Mouse (Mus musculus) heart, embryonic 13.5 days (tissue): ENCODE measurements at regions not wholly inside any gene's neighbourhood (a gene's known extent, or its start where the extent isn't known, plus 50 kb on each side); places are given as distances from the start of the nearest gene placed in this dataset.

Source experiments
- ATAC-seq: fragments of 200-750 bp; cut with Nextera tagmentation; 2 replicates; pipeline ENCODE4 v1.8.0; 2017; ENCODE audit warnings: moderate TSS enrichment; ENCODE audit not compliant: insufficient number of reproducible peaks, low FRiP score, low TSS enrichment; ENCODE audit errors: extremely low read depth
- H3K27ac ChIP-seq: fragments of 300-500 bp; sonication (generic); replicated peaks from 2 replicates; pipeline ENCODE4 v1.5.1; 2015; ENCODE audit warnings: moderate library complexity, mild to moderate bottlenecking, inconsistent platforms
- H3K27me3 ChIP-seq: fragments of 300-500 bp; sonication (generic); replicated peaks from 2 replicates; pipeline ENCODE4 v1.6.1; 2015; ENCODE audit warnings: mild to moderate bottlenecking, inconsistent platforms
- H3K36me3 ChIP-seq: fragments of 300-500 bp; sonication (generic); 2 replicates; pipeline ENCODE4 v1.6.1; 2015; ENCODE audit warnings: mild to moderate bottlenecking, inconsistent platforms
- H3K4me1 ChIP-seq: fragments of 300-500 bp; sonication (generic); 2 replicates; pipeline ENCODE4 v1.6.1; 2015; ENCODE audit warnings: inconsistent platforms
- H3K4me2 ChIP-seq: fragments of 300-500 bp; sonication (generic); 2 replicates; pipeline ENCODE4 v1.6.1; 2015; ENCODE audit warnings: inconsistent platforms, mild to moderate bottlenecking, moderate library complexity
- H3K4me3 ChIP-seq: fragments of 300-500 bp; sonication (generic); 2 replicates; pipeline ENCODE4 v1.5.1; 2015; ENCODE audit warnings: moderate library complexity, mild to moderate bottlenecking, inconsistent platforms
- H3K9ac ChIP-seq: fragments of 300-500 bp; sonication (generic); 2 replicates; pipeline ENCODE4 v1.6.1; 2015; ENCODE audit warnings: inconsistent platforms, mild to moderate bottlenecking, moderate library complexity
- H3K9me3 ChIP-seq: fragments of 300-500 bp; sonication (generic); 2 replicates; pipeline ENCODE4 v1.6.1; 2016; ENCODE audit warnings: inconsistent platforms
- WGBS: fragments of 180-500 bp; shearing (Covaris S2); methylation state at CpG from one replicate; pipeline ENCODE4 v1.1.7; 2015; ENCODE audit warnings: mixed read lengths; 5-methylcytosine and 5-hydroxymethylcytosine counted together

DNA sequence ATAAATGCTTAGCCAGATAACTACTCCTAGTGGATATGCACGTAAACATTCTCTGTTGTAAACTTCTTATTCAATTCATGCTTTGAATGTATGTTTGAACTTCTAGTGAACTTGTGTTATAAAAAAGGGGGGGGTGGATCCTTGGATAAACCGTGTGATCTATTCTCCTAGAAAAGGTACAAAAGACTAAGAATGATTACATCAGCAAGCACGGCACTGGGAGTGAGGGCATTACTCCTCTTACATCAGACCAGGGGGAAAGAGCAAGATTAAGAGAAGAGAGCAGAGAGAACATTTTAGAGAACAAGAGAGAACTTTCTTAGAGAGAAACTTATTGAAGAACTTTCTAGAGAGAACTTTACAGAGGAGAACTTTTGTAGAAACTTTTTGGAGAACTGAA, 442.6 kb upstream of the Kcnab2 start:
- Histone ChIP-seq H3K9me3 (no peaks in the 10 kb centered on the region), H3K4me3 (no peak overlapping the region), H3K9ac (no peak overlapping the region), H3K27ac (no peak overlapping the region), H3K27me3 (0 out of 2 replicates have a peak, but pooled peaks cover 5% of the 10 kb centered on the region), H3K36me3 (no peaks in the 10 kb centered on the region), H3K4me2 (no peak overlapping the region), H3K4me1 (no peaks in the 10 kb centered on the region)
- WGBS = 64% methylated on average over 3 of the region's 3 CpGs
- no peak for ATAC-seq

DNA sequence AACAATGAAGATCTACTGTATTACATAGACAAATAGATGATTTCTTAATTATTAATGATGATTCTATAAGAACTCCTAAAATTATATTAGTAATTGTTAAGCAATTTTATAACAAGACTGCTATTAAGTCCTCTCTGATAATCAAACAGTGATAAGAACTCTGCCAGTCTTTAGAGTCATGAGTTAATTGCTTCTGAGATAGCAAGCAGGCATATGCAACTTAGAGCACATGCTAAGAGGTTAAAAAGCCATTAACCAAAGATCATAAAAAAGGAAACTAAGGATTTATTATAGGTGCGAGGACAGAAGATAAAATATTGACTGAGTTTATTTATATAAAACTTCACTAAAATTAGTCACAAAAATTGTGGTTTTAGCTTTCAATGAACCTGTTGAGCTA, 442.2 kb upstream of the Kcnab2 start:
- Histone ChIP-seq H3K27me3 (0 out of 2 replicates have a peak, but pooled peaks cover 7% of the 10 kb centered on the region), H3K4me3 (no peak overlapping the region), H3K4me2 (no peak overlapping the region), H3K27ac (no peak overlapping the region), H3K9me3 (no peaks in the 10 kb centered on the region), H3K4me1 (no peaks in the 10 kb centered on the region), H3K36me3 (no peaks in the 10 kb centered on the region), H3K9ac (no peak overlapping the region)
- whole genome bisulfite sequencing = 73% methylated on average over 1 of the region's 1 CpGs
- ATAC-seq = no peak

DNA sequence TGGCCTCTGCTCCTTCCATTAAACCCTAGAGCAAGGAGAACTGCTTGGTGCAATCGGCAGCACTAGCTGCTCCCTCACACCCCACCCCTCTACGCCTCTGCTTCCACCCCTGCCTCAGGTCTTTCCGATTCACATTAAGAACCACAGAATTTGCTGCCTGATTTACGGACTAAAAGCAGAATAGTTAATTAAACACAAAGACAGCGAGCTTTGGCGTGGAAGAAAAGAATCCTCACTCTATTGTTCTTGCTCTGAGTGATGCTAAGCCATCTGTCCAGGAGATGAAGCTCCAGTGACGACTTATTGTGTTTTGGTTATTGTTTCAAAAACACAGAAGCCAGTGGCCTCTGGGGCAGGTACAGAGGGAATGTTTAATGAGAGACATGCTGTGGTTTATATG, 438.9 kb upstream of the Kcnab2 start:
- no peaks in the 10 kb centered on the region for H3K36me3 ChIP-seq
- H3K4me2 ChIP-seq = no peak overlapping the region
- H3K27me3 ChIP-seq = peaks cover 12% of the 10 kb centered on the region; the same call in 1 of the 2 replicates
- 52% methylated on average over 7 of the region's 7 CpGs for WGBS
- H3K27ac ChIP-seq = no peak overlapping the region
- H3K4me1 ChIP-seq = no peaks in the 10 kb centered on the region
- H3K4me3 ChIP-seq = no peak overlapping the region
- H3K9me3 ChIP-seq = no peaks in the 10 kb centered on the region
- ATAC-seq = no peak
- no peak overlapping the region for H3K9ac ChIP-seq

DNA sequence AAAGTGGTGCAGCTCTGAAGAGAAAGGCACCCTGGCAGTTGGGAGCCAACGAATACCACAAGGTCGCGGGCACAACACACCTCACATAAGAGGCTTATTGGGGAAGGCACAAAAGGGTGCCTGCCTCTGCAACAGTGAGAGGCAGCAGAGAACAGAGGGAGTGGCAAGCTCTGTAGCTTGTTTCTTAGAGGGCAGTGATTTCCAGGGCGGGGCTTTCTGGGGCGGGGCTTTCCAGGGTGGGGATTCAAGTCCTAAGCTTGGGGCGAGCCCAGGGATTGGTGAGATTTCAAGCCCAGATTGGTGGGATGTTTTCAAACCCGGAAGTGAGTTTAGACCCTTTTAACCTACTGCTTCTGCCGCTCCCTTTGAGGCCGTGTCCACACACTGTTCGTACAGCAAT, 435.8 kb upstream of the Kcnab2 start:
- Histone ChIP-seq H3K9me3 (no peaks in the 10 kb centered on the region), H3K36me3 (no peaks in the 10 kb centered on the region), H3K27me3 (peaks cover 22% of the 10 kb centered on the region; the same call in 1 of the 2 replicates), H3K27ac (no peak overlapping the region), H3K4me3 (no peak overlapping the region), H3K9ac (no peak overlapping the region), H3K4me1 (no peaks in the 10 kb centered on the region; the same call in 1 of the 2 replicates), H3K4me2 (no peak overlapping the region)
- 30% methylated on average over 10 of the region's 10 CpGs for WGBS
- no peak; the same call in 1 of the 2 replicates for ATAC-seq

DNA sequence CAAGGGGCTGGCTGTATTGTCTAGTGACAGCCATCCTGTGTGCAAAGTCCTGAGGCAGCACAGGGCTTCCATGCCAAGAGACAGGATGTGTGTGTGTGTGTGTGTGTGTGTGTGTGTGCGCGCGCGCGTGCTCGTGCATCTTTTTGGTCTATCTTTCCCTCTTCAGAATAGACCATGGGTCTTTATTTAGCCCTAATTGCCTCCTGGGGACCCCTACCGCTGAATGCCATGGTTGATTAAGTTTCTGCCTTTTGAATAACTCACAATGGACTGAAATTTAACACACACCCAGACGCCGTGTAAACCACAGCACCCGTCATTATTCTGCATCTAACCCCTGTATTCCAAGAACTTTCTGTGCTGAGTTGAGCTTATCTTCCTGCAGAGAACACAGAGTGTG, 435.2 kb upstream of the Kcnab2 start:
- Histone ChIP-seq H3K9ac (no peak overlapping the region), H3K4me1 (peaks cover 3% of the 10 kb centered on the region), H3K27me3 (peaks cover 22% of the 10 kb centered on the region; the same call in 1 of the 2 replicates), H3K9me3 (no peaks in the 10 kb centered on the region), H3K4me2 (no peak overlapping the region), H3K27ac (no peak overlapping the region), H3K4me3 (no peak overlapping the region), H3K36me3 (no peaks in the 10 kb centered on the region)
- 85% methylated on average over 10 of the region's 10 CpGs for WGBS
- ATAC-seq = no peak

DNA sequence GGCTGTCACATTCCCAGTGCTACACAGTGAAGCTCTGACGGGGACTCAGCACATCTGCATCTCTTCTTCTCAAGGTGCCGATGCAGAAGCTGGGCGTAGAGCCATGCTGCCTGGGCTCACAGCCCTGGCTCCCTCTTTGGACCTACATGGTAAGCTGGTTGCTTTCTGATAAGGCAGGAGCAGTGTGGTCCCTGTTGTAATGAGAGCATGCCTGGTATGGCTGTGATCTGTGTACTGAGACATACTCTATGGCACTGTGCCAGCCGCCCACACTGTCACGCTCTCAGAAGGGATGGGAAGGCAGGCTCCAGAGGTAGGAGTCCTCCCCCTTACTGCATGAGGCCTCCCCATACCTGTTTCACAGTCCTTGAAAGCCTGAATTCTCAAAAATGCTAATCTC, 430.6 kb upstream of the Kcnab2 start:
- no peaks in the 10 kb centered on the region for H3K9me3 ChIP-seq
- no peaks in the 10 kb centered on the region for H3K36me3 ChIP-seq
- H3K4me1 ChIP-seq = peaks cover 9% of the 10 kb centered on the region
- H3K27ac ChIP-seq = no peak overlapping the region
- WGBS = 36% methylated on average over 5 of the region's 5 CpGs
- no peak overlapping the region for H3K4me2 ChIP-seq
- peak; percentile 40; the same call in 1 of the 2 replicates for ATAC-seq
- no peak overlapping the region for H3K9ac ChIP-seq
- H3K27me3 ChIP-seq = peaks cover 22% of the 10 kb centered on the region
- H3K4me3 ChIP-seq = no peak overlapping the region

DNA sequence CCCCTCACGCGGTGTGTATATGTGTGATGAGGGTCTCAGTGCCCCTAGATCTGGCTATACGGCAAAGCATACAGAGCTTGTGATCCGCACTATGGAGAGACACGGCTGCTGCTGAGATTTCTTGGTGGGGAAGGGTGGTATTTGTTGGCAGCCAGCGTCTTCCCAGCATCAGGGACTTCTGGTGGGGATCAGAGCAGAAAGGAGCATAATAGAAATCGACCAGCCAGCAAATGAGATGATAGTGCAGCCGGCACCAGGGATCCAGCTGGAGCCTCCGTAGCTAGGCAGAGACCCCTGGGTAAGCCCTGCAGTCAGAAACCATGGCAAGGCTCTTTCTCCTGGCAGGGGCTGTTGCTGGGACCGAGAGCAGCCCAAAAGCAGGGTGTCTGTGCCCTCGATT, 425.2 kb upstream of the Kcnab2 start:
- Histone ChIP-seq H3K36me3 (no peaks in the 10 kb centered on the region), H3K4me2 (no peak overlapping the region), H3K4me1 (peaks cover 6% of the 10 kb centered on the region), H3K9me3 (no peaks in the 10 kb centered on the region), H3K4me3 (no peak overlapping the region), H3K27me3 (peaks cover 57% of the 10 kb centered on the region), H3K27ac (no peak overlapping the region), H3K9ac (no peak overlapping the region)
- WGBS = 78% methylated on average over 11 of the region's 11 CpGs
- no peak for ATAC-seq

DNA sequence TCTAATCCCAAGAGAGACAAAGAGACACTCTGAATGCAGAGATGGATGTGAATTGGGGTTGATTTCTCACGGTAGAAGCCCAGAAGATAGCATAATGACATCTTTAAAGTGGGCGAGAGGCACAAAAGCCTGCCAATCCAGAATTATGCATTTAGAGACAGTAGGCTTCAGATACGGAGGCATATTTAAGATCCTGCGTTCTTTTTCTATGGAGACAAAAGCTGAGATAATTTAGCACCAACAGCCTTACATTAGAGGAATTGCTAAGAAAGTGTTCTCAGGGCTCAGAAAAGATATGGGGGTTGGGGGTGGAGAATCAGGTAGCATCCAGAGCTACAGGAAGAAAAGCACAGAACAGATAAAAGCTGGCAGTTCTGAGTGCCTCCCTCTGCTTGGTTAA, 422.4 kb upstream of the Kcnab2 start:
- H3K27me3 ChIP-seq = peaks cover 72% of the 10 kb centered on the region
- H3K9me3 ChIP-seq = no peaks in the 10 kb centered on the region
- no peak overlapping the region for H3K4me2 ChIP-seq
- ATAC-seq = no peak
- H3K27ac ChIP-seq = no peak overlapping the region
- no peaks in the 10 kb centered on the region for H3K4me1 ChIP-seq
- no peaks in the 10 kb centered on the region for H3K36me3 ChIP-seq
- no peak overlapping the region for H3K4me3 ChIP-seq
- WGBS = 62% methylated on average over 4 of the region's 4 CpGs
- no peak overlapping the region for H3K9ac ChIP-seq

DNA sequence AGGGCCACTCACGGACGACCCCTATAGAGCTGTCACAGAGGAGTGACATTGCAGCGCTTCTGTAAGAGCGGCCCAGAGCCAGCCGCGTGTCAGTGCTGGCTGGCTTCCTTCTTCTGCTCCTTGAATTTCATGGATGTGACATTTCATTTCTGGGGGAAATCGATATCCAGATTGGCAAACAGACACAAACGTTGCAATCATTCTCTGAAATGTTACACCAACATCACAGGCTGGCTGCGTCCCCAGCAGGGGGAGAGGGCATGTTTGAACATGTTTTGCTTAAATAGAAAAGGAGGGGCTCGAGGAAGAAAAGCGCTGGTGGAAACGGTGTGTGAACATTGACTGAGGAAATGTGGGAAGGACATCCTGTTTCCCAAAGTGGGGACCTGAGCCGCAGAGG, 417.4 kb upstream of the Kcnab2 start:
- no peak for ATAC-seq
- Histone ChIP-seq H3K4me1 (no peaks in the 10 kb centered on the region), H3K9ac (no peak overlapping the region), H3K4me3 (no peak overlapping the region), H3K36me3 (no peaks in the 10 kb centered on the region), H3K9me3 (peaks cover 12% of the 10 kb centered on the region; the same call in 1 of the 2 replicates), H3K27ac (no peak overlapping the region), H3K4me2 (no peak overlapping the region), H3K27me3 (peaks cover 49% of the 10 kb centered on the region)
- 64% methylated on average over 13 of the region's 13 CpGs for WGBS

DNA sequence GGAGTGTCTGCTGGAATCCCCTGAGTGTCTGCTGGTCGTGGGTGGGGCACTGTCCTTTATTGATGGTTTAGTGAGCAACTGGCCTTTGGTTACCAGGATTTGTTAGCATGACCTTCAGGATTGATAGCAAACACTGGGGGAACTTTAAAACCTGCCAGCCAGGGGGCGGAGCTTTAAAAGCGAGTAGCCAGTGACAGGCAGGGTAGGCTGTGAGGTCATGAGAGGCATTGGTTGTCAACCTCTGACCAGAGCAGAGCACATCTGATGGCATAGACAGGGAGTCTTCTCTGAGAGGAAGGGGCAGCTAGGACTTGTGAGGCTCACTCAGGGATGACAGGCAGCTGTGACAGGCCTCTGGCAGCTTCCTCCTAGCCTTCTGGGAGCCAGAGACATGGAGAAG, 415.3 kb upstream of the Kcnab2 start:
- peaks cover 4% of the 10 kb centered on the region; the same call in 1 of the 2 replicates for H3K4me1 ChIP-seq
- H3K9ac ChIP-seq = no peak overlapping the region
- WGBS = 81% methylated on average over 3 of the region's 3 CpGs
- H3K9me3 ChIP-seq = peaks cover 12% of the 10 kb centered on the region; the same call in 1 of the 2 replicates
- H3K27me3 ChIP-seq = peaks cover 30% of the 10 kb centered on the region
- no peaks in the 10 kb centered on the region for H3K36me3 ChIP-seq
- no peak for ATAC-seq
- no peak overlapping the region for H3K4me2 ChIP-seq
- no peak overlapping the region for H3K4me3 ChIP-seq
- no peak overlapping the region for H3K27ac ChIP-seq

DNA sequence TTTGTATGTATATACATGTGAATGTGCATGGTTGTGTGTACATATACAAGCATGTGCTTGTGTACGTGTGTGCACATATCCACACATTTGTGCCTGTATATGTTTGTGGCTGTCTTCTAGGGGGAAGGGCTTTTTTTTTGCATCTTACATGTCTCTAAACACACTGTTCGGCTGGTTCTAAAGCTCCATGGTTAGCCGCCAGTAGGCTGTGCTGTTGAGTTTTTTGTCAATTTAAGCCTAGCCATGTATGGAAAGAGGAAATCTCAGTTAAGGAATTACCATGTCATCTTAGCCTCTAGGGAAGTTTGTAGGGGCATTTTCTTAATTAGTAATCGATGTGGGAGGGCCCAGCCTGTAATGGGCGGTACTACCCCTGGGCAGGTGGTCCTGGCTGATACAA, 411.5 kb upstream of the Kcnab2 start:
- H3K27ac ChIP-seq = no peak overlapping the region
- WGBS = 72% methylated on average over 5 of the region's 5 CpGs
- peaks cover 4% of the 10 kb centered on the region; the same call in 1 of the 2 replicates for H3K4me1 ChIP-seq
- H3K9ac ChIP-seq = no peak overlapping the region
- no peak for ATAC-seq
- peaks cover under 1% of the 10 kb centered on the region; the same call in 1 of the 2 replicates for H3K27me3 ChIP-seq
- no peak overlapping the region for H3K4me2 ChIP-seq
- H3K4me3 ChIP-seq = no peak overlapping the region
- H3K36me3 ChIP-seq = no peaks in the 10 kb centered on the region
- H3K9me3 ChIP-seq = peaks cover 12% of the 10 kb centered on the region; the same call in 1 of the 2 replicates

DNA sequence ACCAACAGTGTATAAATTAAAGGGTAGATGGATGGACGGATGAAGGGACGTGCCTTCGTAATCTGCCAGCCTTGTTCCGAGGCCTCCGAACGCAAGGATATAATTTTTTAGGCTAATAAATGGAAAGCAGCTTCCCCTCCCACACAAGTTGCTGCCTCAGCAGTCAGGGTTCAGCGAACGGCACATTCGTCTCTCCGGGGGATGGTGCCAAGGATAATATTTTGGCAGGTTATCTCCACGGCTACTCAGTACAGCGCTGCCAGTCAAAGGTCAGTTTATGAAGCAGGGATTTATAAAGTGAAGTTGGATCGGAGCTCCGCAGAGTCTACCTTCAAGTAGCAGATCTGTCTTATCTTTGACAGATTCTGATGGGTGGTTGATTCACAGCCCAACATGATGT, 410.6 kb upstream of the Kcnab2 start:
- H3K36me3 ChIP-seq = no peaks in the 10 kb centered on the region
- ATAC-seq = no peak
- 54% methylated on average over 14 of the region's 14 CpGs for WGBS
- H3K4me3 ChIP-seq = no peak overlapping the region
- no peak overlapping the region for H3K4me2 ChIP-seq
- H3K4me1 ChIP-seq = peaks cover 4% of the 10 kb centered on the region; the same call in 1 of the 2 replicates
- no peaks in the 10 kb centered on the region; the same call in 1 of the 2 replicates for H3K27me3 ChIP-seq
- H3K9me3 ChIP-seq = peaks cover 12% of the 10 kb centered on the region; the same call in 1 of the 2 replicates
- no peak overlapping the region for H3K9ac ChIP-seq
- H3K27ac ChIP-seq = no peak overlapping the region
